Mouse (Mus musculus) C2C12 (cell line): Measurements from ENCODE around the gene Cep57l1. TPM values are rescaled to one million over a fixed set of nuclear protein-coding genes. Genes with fewer than 3 reads are reported as not detected.
"Not testable (repeated sequence)": the region's sequence is repeated elsewhere in the genome, so short reads cannot be mapped to it uniquely, and the experiment has no call there.

Experiments
- H3K27me3 ChIP-seq: one replicate; pipeline ENCODE4 v1.6.1; 2011; ENCODE audit not compliant: control insufficient read depth, insufficient read depth, insufficient read length
- H3K36me3 ChIP-seq: one replicate; pipeline ENCODE4 v1.6.1; 2011; ENCODE audit not compliant: control insufficient read depth, insufficient read depth
- H3K4me3 ChIP-seq: one replicate; pipeline ENCODE4 v1.5.1; 2011; ENCODE audit warnings: mild to moderate bottlenecking, control low read depth; ENCODE audit not compliant: poor library complexity, insufficient read depth, severe bottlenecking
- H3K79me2 ChIP-seq: one replicate; pipeline ENCODE4 v1.6.1; 2011; ENCODE audit not compliant: control insufficient read depth, insufficient read depth
- H3K79me3 ChIP-seq: one replicate; pipeline ENCODE4 v1.6.1; 2011; ENCODE audit warnings: low read depth, control low read depth
- H3ac ChIP-seq: one replicate; pipeline ENCODE3; 2011; ENCODE audit warnings: low read depth; ENCODE audit not compliant: control insufficient read depth, insufficient read length
- CEBPB ChIP-seq: IDR thresholded peaks from one replicate; pipeline ENCODE4 v1.6.1; 2011; ENCODE audit warnings: low read depth, mild to moderate bottlenecking, control low read depth, moderate library complexity
- CTCF ChIP-seq: IDR thresholded peaks from one replicate; pipeline ENCODE4 v1.5.1; 2011; ENCODE audit not compliant: control insufficient read depth, insufficient read depth, insufficient read length
- FOSL1 ChIP-seq: IDR thresholded peaks from one replicate; pipeline ENCODE4 v1.8.0; 2011; ENCODE audit warnings: mild to moderate bottlenecking, low read length; ENCODE audit not compliant: poor library complexity, insufficient read depth, severe bottlenecking
- MAX ChIP-seq: IDR thresholded peaks from one replicate; pipeline ENCODE4 v1.6.1; 2011; ENCODE audit warnings: mild to moderate bottlenecking, control low read depth
- MYOD1 ChIP-seq: IDR thresholded peaks from one replicate; pipeline ENCODE4 v1.6.1; 2011; ENCODE audit warnings: low read depth; ENCODE audit not compliant: control insufficient read depth, insufficient read length
- MYOG ChIP-seq: IDR thresholded peaks from one replicate; pipeline ENCODE4 v1.6.1; 2011; ENCODE audit not compliant: control insufficient read depth, insufficient read length; ENCODE audit errors: extremely low read depth
- USF1 ChIP-seq: IDR thresholded peaks from one replicate; pipeline ENCODE4 v1.6.1; 2011; ENCODE audit warnings: low read depth, mild to moderate bottlenecking, control low read depth, moderate library complexity
- polyA plus RNA-seq: library from polyadenylated mRNA; unstranded; fragments of >200 nt; fragmentation: generic; extraction: Trizol; gene quantifications from one replicate; pipeline ENCODE4 v1.2.1, GENCODE M21; 2012; ENCODE audit warnings: missing spikeins

Gene Cep57l1
- polyA plus RNA-seq, 1 experiment, result 4.6 TPM

DNA sequence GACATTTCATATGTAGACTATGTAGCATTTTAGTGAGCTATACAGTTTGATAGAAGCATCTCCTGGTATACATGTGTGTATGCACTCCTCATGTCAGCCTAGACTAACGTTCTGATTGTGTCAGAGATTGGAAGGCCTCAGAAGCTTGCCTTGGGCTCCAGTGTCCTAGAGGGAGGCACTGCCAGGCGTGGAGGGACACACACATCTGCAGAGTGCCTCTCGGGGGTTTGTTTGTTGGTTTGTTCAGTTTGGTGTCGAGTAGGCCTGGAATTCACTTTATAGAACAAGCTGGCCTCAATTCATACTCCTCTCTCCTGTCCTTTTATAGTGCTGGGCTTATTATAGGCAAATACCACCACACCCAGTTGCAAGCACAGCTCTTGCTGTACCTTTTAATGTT, 16.3 kb upstream of the Cep57l1 start:
- no peaks in the 10 kb centered on the region for H3K27me3 ChIP-seq
- no peaks in the 10 kb centered on the region for H3K36me3 ChIP-seq
- peaks cover 3% of the 10 kb centered on the region for H3K79me3 ChIP-seq
- H3K4me3 ChIP-seq, result no peak overlapping the region
- no peak overlapping the region for H3ac ChIP-seq
- H3K79me2 ChIP-seq, result no peaks in the 10 kb centered on the region
- TF ChIP-seq USF1 (no peak), FOSL1 (no peak), MYOG (no peak), MAX (no peak), MYOD1 (no peak), CEBPB (no peak), CTCF (no peak)

DNA sequence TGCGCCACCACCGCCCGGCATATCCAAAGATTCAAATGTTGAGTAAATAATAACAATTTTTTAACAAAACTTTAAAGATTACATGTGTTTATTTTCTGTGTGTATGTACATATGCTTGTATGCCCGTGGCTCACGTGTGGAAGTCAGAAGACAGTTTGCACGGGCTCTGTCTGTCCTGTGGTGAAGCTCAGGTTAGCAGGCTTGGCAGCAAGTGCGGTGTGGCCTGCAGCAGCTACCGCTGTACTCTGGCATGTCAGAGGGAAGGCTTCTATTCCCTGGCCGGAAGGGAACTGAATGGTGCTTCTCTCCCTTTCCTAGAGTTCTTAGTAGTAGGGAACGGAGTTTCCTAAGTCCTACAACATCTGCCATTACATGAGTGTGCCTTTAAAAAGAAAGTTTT, 15.4 kb upstream of the Cep57l1 start:
- no peaks in the 10 kb centered on the region for H3K27me3 ChIP-seq
- no peak for TF ChIP-seq CTCF
- no peak for TF ChIP-seq MYOG
- TF ChIP-seq USF1, result no peak
- no peak for TF ChIP-seq MAX
- TF ChIP-seq FOSL1, result no peak
- no peak for TF ChIP-seq CEBPB
- TF ChIP-seq MYOD1, result no peak
- peaks cover 3% of the 10 kb centered on the region for H3K79me3 ChIP-seq
- peaks cover 5% of the 10 kb centered on the region for H3K79me2 ChIP-seq
- no peak overlapping the region for H3K4me3 ChIP-seq
- H3K36me3 ChIP-seq, result no peaks in the 10 kb centered on the region
- no peak overlapping the region for H3ac ChIP-seq

DNA sequence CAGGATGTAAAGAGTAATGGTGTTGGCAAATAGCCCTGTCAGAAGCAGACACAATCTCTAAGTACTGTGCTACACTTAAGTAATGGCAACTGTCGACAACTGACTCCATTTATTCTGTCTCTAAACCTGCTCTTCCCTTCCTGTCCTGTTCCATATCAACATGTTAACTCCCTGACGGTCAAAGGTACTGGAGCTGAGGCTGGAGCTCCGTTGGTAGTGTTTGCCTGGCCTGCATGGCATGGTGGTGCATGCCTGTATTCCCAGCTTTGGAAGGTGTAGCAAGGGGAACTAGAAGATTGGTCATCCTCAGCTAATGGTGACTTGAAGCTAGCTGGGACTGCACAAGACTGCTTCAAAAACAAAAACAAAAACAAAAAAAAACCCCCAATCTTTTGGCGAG, 14.2 kb upstream of the Cep57l1 start:
- Histone ChIP-seq H3K4me3 (no peak overlapping the region), H3K79me3 (peaks cover 6% of the 10 kb centered on the region), H3K79me2 (peaks cover 16% of the 10 kb centered on the region), H3ac (no peak overlapping the region), H3K36me3 (no peaks in the 10 kb centered on the region), H3K27me3 (no peaks in the 10 kb centered on the region)
- TF ChIP-seq CEBPB, result no peak
- TF ChIP-seq MYOD1, result no peak
- no peak for TF ChIP-seq CTCF
- no peak for TF ChIP-seq MAX
- TF ChIP-seq FOSL1, result no peak
- TF ChIP-seq MYOG, result no peak
- no peak for TF ChIP-seq USF1

DNA sequence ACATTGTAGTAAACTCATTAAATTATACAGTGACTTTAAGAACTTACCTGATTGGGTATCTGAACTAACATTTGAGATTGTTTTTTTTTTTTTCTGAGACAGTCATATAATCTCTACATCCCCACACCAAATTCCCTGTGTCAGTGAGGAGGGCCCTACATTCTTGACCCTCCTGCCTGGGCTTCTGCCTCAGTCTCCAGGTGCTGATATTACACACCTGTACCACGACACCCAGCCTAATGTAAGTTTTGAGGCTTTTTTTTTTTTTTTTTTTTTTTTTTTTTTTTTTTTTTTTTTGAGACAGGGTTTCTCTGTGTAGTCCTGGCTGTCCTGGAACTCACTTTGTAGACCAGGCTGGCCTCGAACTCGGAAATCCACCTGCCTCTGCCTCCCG, 13.6 kb upstream of the Cep57l1 start:
- not testable (repeated sequence) for H3K79me3 ChIP-seq, H3K36me3 ChIP-seq, H3ac ChIP-seq, H3K4me3 ChIP-seq, H3K27me3 ChIP-seq
- peaks cover 16% of the 10 kb centered on the region for H3K79me2 ChIP-seq

DNA sequence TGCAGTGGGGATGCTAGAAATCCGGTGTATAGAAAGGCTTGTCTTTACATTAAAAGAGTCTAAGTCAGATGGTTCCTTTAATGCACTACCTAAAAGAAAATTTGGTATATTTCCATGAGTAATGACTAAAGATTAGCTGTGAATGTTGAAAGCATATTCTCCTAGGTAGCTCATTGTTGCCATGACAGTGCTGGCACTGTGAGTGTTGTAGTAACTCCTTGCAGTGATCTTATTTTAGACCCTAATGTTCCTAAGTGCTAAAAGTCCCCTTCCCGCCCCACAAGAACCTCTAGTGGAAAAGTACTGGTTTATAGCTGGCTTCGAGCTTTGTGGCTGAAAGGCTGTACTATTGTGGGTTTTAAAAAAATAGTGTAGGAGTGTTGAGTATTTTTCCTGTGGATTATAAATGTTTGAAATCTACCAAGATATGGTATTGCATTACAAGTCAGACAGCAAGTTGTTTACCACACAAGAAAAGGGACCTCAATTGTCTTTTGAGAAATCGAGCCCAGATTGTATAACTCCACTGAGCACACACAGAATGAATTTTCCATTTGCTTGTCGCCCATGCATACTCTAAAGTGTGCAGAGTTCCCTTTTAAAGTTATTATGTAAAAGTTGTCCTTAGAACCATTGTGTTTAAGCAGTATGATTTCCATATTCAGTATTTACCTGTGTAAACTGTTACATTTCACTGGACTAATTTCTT, 13.1 kb upstream of the Cep57l1 start:
- Histone ChIP-seq H3K36me3 (no peaks in the 10 kb centered on the region), H3K27me3 (no peaks in the 10 kb centered on the region), H3K79me3 (peaks cover 6% of the 10 kb centered on the region), H3K4me3 (no peak overlapping the region), H3ac (no peak overlapping the region), H3K79me2 (peaks cover 16% of the 10 kb centered on the region)
- TF ChIP-seq MYOG (no peak), CTCF (no peak), CEBPB (no peak), MYOD1 (no peak), FOSL1 (no peak), USF1 (no peak), MAX (no peak)

DNA sequence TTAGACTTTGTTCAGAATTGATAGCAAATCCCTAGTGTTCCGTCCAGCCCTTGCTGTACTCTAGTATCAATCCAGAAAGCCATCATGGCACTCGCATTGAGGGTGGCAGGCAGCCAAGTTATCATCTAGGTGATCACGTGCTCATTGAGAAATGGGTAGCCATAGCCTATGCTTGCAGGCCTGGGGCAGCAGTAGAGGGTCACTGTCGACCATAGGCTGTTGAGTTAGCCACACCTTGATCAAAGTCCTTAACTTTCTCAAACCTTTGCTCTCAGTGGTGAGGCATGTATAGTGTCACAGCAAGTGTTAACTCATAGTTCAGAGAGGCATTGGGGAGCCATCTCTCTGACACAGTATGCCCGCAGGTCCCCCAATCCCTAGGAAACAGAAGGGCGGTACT, 11.5 kb upstream of the Cep57l1 start:
- peaks cover 3% of the 10 kb centered on the region for H3K79me3 ChIP-seq
- H3K79me2 ChIP-seq, result peaks cover 22% of the 10 kb centered on the region
- no peaks in the 10 kb centered on the region for H3K36me3 ChIP-seq
- no peak for TF ChIP-seq MAX
- TF ChIP-seq CTCF, result no peak
- TF ChIP-seq FOSL1, result no peak
- TF ChIP-seq MYOG, result no peak
- no peak for TF ChIP-seq USF1
- TF ChIP-seq CEBPB, result no peak
- TF ChIP-seq MYOD1, result no peak
- H3K4me3 ChIP-seq, result no peak overlapping the region
- no peak overlapping the region for H3ac ChIP-seq
- no peaks in the 10 kb centered on the region for H3K27me3 ChIP-seq
